Mouse (Mus musculus) ES-Bruce4 (cell line): Measurements from ENCODE around the gene Cfap77.

ENCODE experiments used
- CTCF ChIP-seq: IDR thresholded peaks from one replicate; pipeline ENCODE4 v1.8.1; 2011; ENCODE audit warnings: low read depth, low read length
- EP300 ChIP-seq: IDR thresholded peaks from 2 replicates; pipeline ENCODE4 v1.6.1; 2011; ENCODE audit warnings: low read depth, low read length; ENCODE audit not compliant: insufficient read depth

- TF ChIP-seq CTCF (no peak), EP300 (no peak)
These were observed 42.3 kb downstream of the Cfap77 start for GRCm38 (mm10) chr2:29012523-29012922.
